In genomic region chr2:17501075-17501474, GRCm38 (mm10) we compare ENCODE assay signal across 10 mouse cellular contexts.
"Had no signal": no experiment of that assay in that cellular context is flagged by ENCODE, and none has a peak within 500 bp of the region (broad histone marks: within the 10 kb centered on the region; RNA-seq: fewer than 3 reads in every experiment).

No protein-coding gene starts in this region.

- DNase-seq: kidney, postnatal 25 days; layer of hippocampus, adult 9-11 months; liver; lung, adult 18-20 months; lung, postnatal 10 days; lung, postnatal 36 days; thymus, postnatal 25 days had no signal

- ATAC-seq: liver, embryonic 12.5 days; midbrain, embryonic 13.5 days; midbrain, embryonic 16.5 days had no signal
